Mouse (Mus musculus) thymus, adult 2 months (tissue): ENCODE data around the gene Slc28a3. TPM values are rescaled to one million over a fixed set of nuclear protein-coding genes. Genes with fewer than 3 reads are reported as not detected.

ENCODE experiments used
- DNase-seq: peaks from one replicate; pipeline ENCODE4 v3.0.0; 2021
- H3K27ac ChIP-seq: fragments of 200-500 bp; 2 replicates; pipeline ENCODE4 v1.5.1; 2012; ENCODE audit warnings: low read length, control low read depth; ENCODE audit not compliant: control insufficient read depth, insufficient read depth
- H3K27me3 ChIP-seq: fragments of 200-500 bp; 2 replicates; pipeline ENCODE4 v1.6.1; 2012; ENCODE audit warnings: mild to moderate bottlenecking, low read length, moderate library complexity, mixed read lengths; ENCODE audit not compliant: control insufficient read depth, insufficient read depth
- H3K36me3 ChIP-seq: fragments of 200-500 bp; 2 replicates; pipeline ENCODE4 v1.6.1; 2012; ENCODE audit warnings: mild to moderate bottlenecking, low read length, moderate library complexity; ENCODE audit not compliant: control insufficient read depth, insufficient read depth
- H3K4me1 ChIP-seq: fragments of 200-500 bp; replicated peaks from 2 replicates; pipeline ENCODE4 v1.6.1; 2012; ENCODE audit warnings: low read length; ENCODE audit not compliant: control insufficient read depth, insufficient read depth
- H3K4me3 ChIP-seq: fragments of 200-500 bp; 2 replicates; pipeline ENCODE4 v1.5.1; 2012; ENCODE audit warnings: mild to moderate bottlenecking, low read length, control low read depth, moderate library complexity; ENCODE audit not compliant: control insufficient read depth, insufficient read depth
- CTCF ChIP-seq: fragments of 200-500 bp; IDR thresholded peaks from 2 replicates; pipeline ENCODE4 v1.5.1; 2012; ENCODE audit warnings: mild to moderate bottlenecking, control low read depth, low read length, moderate library complexity, borderline replicate concordance; ENCODE audit not compliant: control insufficient read depth, poor library complexity, insufficient read depth; ENCODE audit errors: extremely low read depth
- POLR2A ChIP-seq: fragments of 200-500 bp; IDR thresholded peaks from 2 replicates; pipeline ENCODE4 v1.6.1; 2012; ENCODE audit warnings: mild to moderate bottlenecking, low read length, control low read depth, moderate library complexity; ENCODE audit not compliant: control insufficient read depth, poor library complexity, insufficient read depth; ENCODE audit errors: extremely low read depth
- WGBS: fragments of 180-500 bp; shearing (Covaris S2); methylation state at CpG from one replicate; pipeline ENCODE4 v1.1.7; 2018; 5-methylcytosine and 5-hydroxymethylcytosine counted together
- polyA plus RNA-seq: library from polyadenylated mRNA; depleted of rRNA; stranded (reverse); fragments of >200 nt; gene quantifications from 2 replicates; pipeline ENCODE4 v1.2.3, GENCODE M21; 2012

Slc28a3 gene
- polyA plus RNA-seq, 1 experiment: 0.07 TPM

- Histone ChIP-seq H3K27ac (no peak overlapping the region), H3K4me1 (no peaks in the 10 kb centered on the region), H3K27me3 (no peaks in the 10 kb centered on the region), H3K36me3 (no peaks in the 10 kb centered on the region), H3K4me3 (no peak overlapping the region)
- DNase-seq: no peak
- TF ChIP-seq CTCF: no peak
- TF ChIP-seq POLR2A: no peak
- 82% methylated on average over 3 of the region's 3 CpGs for WGBS
Measured at GRCm38 (mm10) chr13:58534861-58535260, 75.8 kb downstream of the Slc28a3 start.

GRCm38 (mm10) chr13:58534216-58534841 is 76.3 kb downstream of the Slc28a3 start:
- no peak overlapping the region for H3K27ac ChIP-seq
- no peak for TF ChIP-seq CTCF
- TF ChIP-seq POLR2A: no peak
- H3K4me3 ChIP-seq: no peak overlapping the region
- DNase-seq: no peak
- no peaks in the 10 kb centered on the region for H3K36me3 ChIP-seq
- no peaks in the 10 kb centered on the region for H3K27me3 ChIP-seq
- H3K4me1 ChIP-seq: no peaks in the 10 kb centered on the region
- WGBS: 69% methylated on average over 7 of the region's 7 CpGs

GRCm38 (mm10) chr13:58524581-58524980 is 86.1 kb downstream of the Slc28a3 start:
- WGBS: 89% methylated on average over 3 of the region's 3 CpGs
- H3K36me3 ChIP-seq: no peaks in the 10 kb centered on the region
- no peak for DNase-seq
- TF ChIP-seq POLR2A (no peak), CTCF (no peak)
- no peak overlapping the region for H3K27ac ChIP-seq
- no peaks in the 10 kb centered on the region for H3K4me1 ChIP-seq
- no peaks in the 10 kb centered on the region; the same call in 1 of the 2 replicates for H3K27me3 ChIP-seq
- H3K4me3 ChIP-seq: no peak overlapping the region

GRCm38 (mm10) chr13:58523761-58524117 is 86.9 kb downstream of the Slc28a3 start:
- H3K4me3 ChIP-seq: no peak overlapping the region
- no peaks in the 10 kb centered on the region for H3K36me3 ChIP-seq
- TF ChIP-seq CTCF (no peak), POLR2A (no peak)
- WGBS: 64% methylated on average over 7 of the region's 7 CpGs
- no peaks in the 10 kb centered on the region for H3K4me1 ChIP-seq
- H3K27me3 ChIP-seq: no peaks in the 10 kb centered on the region; the same call in 1 of the 2 replicates
- DNase-seq: no peak
- H3K27ac ChIP-seq: no peak overlapping the region

GRCm38 (mm10) chr13:58523011-58523760 is 87.5 kb downstream of the Slc28a3 start:
- Histone ChIP-seq H3K27ac (no peak overlapping the region), H3K4me1 (no peaks in the 10 kb centered on the region), H3K27me3 (no peaks in the 10 kb centered on the region; the same call in 1 of the 2 replicates), H3K36me3 (no peaks in the 10 kb centered on the region), H3K4me3 (no peak overlapping the region)
- TF ChIP-seq CTCF: no peak
- TF ChIP-seq POLR2A: no peak
- DNase-seq: no peak
- 14% methylated on average over 20 of the region's 20 CpGs for WGBS

GRCm38 (mm10) chr13:58521331-58522030 is 89.2 kb downstream of the Slc28a3 start:
- no peaks in the 10 kb centered on the region for H3K36me3 ChIP-seq
- H3K4me1 ChIP-seq: no peaks in the 10 kb centered on the region
- 89% methylated on average over 9 of the region's 9 CpGs for WGBS
- no peak for DNase-seq
- H3K27me3 ChIP-seq: no peaks in the 10 kb centered on the region; the same call in 1 of the 2 replicates
- TF ChIP-seq CTCF: no peak
- TF ChIP-seq POLR2A: no peak
- no peak overlapping the region for H3K27ac ChIP-seq
- no peak overlapping the region for H3K4me3 ChIP-seq
